Mouse (Mus musculus) left cerebral cortex, postnatal 14 days (tissue): ENCODE measurements at regions not wholly inside any gene's neighbourhood (a gene's known extent, or its start where the extent isn't known, plus 50 kb on each side); places are given as distances from the start of the nearest gene placed in this dataset.

Experiments
- DNase-seq, 2 experiments: peaks; one replicate each; pipeline ENCODE4 v3.0.0; 2021 to 2022; ENCODE audit warnings: low spot score in 2 of 2, mixed read lengths in 1 of 2
- intact Hi-C: fragments of 180-260 bp; cut with DNase I; formaldehyde crosslinking; loops from one replicate; pipeline ENCODE4 v1.15.1; 2025

- DNase-seq: no peak
- intact Hi-C loops: no loop called here
These were observed 88.8 kb upstream of the Rbms1 start for GRCm38 (mm10) chr2:61051808-61052207.

- intact Hi-C loops: no loop called here
- no peak for DNase-seq
These were observed 83.2 kb upstream of the Rbms1 start for GRCm38 (mm10) chr2:61046111-61046767.

GRCm38 (mm10) chr2:61045467-61045866 lies 82.5 kb upstream of the Rbms1 start:
- no peak for DNase-seq

GRCm38 (mm10) chr2:61032920-61033319 lies 69.9 kb upstream of the Rbms1 start:
- DNase-seq: no peak
- intact Hi-C loops: no loop called here

More at GRCm38 (mm10) chr2:61045467-61045866, 82.5 kb upstream of the Rbms1 start:
- intact Hi-C loops: no loop called here

GRCm38 (mm10) chr2:61029706-61030105 lies 66.7 kb upstream of the Rbms1 start:
- intact Hi-C loops: no loop called here
- no peak for DNase-seq

DNA sequence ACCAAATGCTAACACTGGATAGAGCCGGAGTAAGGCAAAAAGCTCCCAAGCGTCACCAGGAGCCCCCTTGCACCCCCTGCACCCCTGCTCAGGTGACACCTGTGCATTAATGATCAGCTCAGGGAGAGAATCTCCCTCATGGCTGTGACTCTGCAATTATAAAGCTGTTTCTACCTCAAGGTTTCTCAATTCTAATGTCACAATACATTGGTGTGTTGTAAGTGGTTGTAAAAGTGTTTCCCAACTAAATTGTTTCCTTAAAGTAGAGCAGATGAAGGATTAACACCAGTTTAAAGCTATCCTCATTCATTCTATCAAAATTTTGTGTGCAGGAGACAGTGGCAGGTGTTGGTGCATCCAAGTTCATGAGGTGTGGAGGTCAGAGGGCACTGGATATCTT lies 65.6 kb upstream of the Rbms1 start:
- DNase-seq: no peak
- intact Hi-C loops: no loop called here

GRCm38 (mm10) chr2:61027686-61028085 lies 64.7 kb upstream of the Rbms1 start:
- intact Hi-C loops: no loop called here
- DNase-seq: no peak

DNA sequence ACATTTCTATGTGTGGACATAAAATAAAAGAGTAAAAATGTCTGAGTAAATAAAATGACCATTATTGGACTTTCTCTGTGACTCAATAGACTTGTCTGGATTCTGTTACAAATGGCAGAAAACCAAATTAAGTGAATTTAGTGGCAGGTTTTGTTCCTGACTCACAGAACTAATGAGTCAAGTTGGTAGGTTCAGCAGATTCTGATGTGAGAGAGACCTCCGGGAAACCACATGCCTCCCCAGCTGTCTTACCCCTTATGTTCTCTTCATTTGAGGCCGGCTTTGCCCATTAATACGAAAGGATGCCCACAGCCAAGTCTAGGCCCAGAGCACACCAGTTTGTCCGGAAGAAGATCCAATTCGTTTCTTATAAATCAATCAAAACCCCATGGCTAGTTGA lies 59.4 kb upstream of the Rbms1 start:
- intact Hi-C loops: no loop called here
- DNase-seq: no peak

GRCm38 (mm10) chr2:61020791-61021190 lies 57.8 kb upstream of the Rbms1 start:
- DNase-seq: no peak
- intact Hi-C loops: no loop called here

GRCm38 (mm10) chr2:61013006-61013405 lies 50.0 kb upstream of the Rbms1 start:
- intact Hi-C loops: no loop called here
- DNase-seq: no peak
